Mouse (Mus musculus): Measurements from ENCODE around the gene Olfr282.

GRCm38 (mm10) chr15:98475382-98475781 is 44.4 kb downstream of the Olfr282 start:
- TF ChIP-seq POLR2A (IDR thresholded peaks at IDR 0.05; ENCODE audit: low read depth, low read length) (no peak), CTCF (conservative IDR thresholded peaks at IDR 0.05; ENCODE audit: insufficient read depth, insufficient read length, low read depth, low read length) (peak; percentile 62)

Measured in kidney, adult 2 months (tissue).